Mouse (Mus musculus) heart, postnatal 14 days (tissue): ENCODE measurements around the gene Zfp275. TPM values are rescaled to one million over a fixed set of nuclear protein-coding genes. Genes with fewer than 3 reads are reported as not detected.
"Not testable (repeated sequence)": the region's sequence is repeated elsewhere in the genome, so short reads cannot be mapped to it uniquely, and the experiment has no call there.

Experiments
- DNase-seq, 2 experiments: peaks; one replicate each; pipeline ENCODE4 v3.0.0; 2021 to 2022
- intact Hi-C: fragments of 180-260 bp; cut with DNase I; formaldehyde crosslinking; loops from one replicate; pipeline ENCODE4 v1.15.1; 2025
- long read RNA-seq, 2 experiments: library from polyadenylated mRNA; stranded (forward); transcript quantifications; one replicate each; pipeline ENCODE4 v2.0.0; 2021
- total RNA-seq, 2 experiments: library from RNA; stranded (reverse); gene quantifications; 2 replicates each; pipeline ENCODE4 v1.2.3; 2021

The Zfp275 gene
- total RNA-seq, result 1 to 10 TPM; 4.8 to 5.7 TPM
- long read RNA-seq, experiment 1, partial matches to known transcripts, result 0 of 2 reads
- long read RNA-seq, experiment 1, other reads (novel, unspliced or antisense), result 2 of 2 reads
- long read RNA-seq, experiment 2, partial matches to known transcripts, result 0 of 2 reads
- long read RNA-seq, experiment 2, other reads (novel, unspliced or antisense), result 2 of 2 reads

DNA sequence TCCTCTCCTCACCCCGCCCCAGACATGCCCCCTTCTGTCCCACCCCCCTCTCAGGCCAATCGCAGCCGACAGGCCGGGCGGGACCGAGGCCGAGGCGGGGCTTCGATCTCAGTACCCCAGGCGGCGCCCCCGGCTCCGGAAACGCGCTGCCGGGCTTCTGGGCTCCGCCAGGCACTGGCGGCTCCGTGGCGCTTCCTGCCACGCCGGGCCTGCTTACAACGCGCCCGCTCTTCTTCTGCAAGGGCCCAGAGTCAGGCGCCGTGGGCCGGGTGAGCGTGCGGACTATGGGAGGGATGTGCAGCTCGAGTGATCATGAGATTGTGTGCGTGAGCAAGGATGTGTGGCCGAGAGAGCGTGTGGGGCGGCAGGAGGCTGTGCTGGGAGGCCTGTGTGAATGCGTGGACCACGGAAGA lies at the start of gene Zfp275:
TSS of gene Zfp275 (plus strand) at position 139 of the 413 bp plus-strand sequence.
- intact Hi-C loops, result loop anchor here (10.0 kb wide), 1 partner anchor 118 kb away; the partner anchor contains the start of gene F8a
- peak; percentile 77 to 81 for DNase-seq

- intact Hi-C loops, DNase-seq: not testable (repeated sequence)
Observed at GRCm38 (mm10) chrX:73292876-73293275, 49.5 kb upstream of the Zfp275 start, which contains the start of the genes Xlr5a and Xlr5c. TSS of gene Xlr5a (minus strand) at chrX:73292976. TSS of gene Xlr5c (minus strand) at chrX:73292976.

- DNase-seq, intact Hi-C loops: not testable (repeated sequence)
Observed at GRCm38 (mm10) chrX:73295745-73296144, 46.7 kb upstream of the Zfp275 start.

GRCm38 (mm10) chrX:73312522-73312921 lies 29.9 kb upstream of the Zfp275 start:
- DNase-seq, result peak; percentile 1 to 29
- intact Hi-C loops, result loop anchor here (5.0 kb wide), 2 partner anchors 120 to 180 kb away; no protein-coding TSS in a partner anchor

DNA sequence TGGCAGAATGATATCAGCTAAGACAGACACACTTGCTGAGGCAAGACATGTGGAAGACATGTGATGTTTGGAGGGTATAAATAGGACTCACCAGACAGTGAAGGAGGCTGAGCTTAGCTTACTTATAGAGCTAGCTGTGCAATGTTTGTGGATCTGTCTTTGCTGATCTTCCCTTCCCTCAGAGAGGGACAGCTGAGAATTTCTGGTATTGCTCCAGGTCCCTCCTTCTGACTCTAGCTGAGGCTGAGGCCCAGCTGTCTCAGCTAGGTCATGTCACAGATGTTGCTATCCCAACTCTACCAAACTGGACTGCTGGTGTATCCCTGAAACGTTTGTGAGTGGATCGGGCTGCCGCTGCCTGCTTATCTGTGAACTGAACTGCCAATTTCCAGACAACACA lies 21.4 kb upstream of the Zfp275 start:
- no peak for DNase-seq
- intact Hi-C loops, result no loop called here

DNA sequence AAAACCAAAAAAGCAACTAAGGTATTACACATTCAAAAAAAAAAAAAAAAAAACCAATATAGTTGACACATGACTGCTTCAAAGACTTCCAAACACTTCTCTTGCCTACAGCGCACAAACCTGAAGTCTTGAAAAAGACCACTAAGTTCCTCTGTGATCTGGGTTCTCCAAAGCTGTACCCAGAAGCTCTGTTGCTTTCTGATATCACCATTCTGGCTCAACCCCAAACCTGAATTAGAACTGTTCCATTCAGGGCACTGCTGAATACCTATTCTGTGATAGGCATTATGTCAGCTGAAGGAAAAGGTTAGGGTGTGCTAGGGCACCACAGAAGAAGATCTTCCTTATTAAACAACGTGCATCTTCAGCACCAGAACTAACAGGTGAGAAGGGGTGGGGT lies 15.2 kb upstream of the Zfp275 start:
- DNase-seq, result no peak
- intact Hi-C loops, result no loop called here

GRCm38 (mm10) chrX:73333548-73333947 lies 8.9 kb upstream of the Zfp275 start:
- no peak for DNase-seq
- intact Hi-C loops, result no loop called here

DNA sequence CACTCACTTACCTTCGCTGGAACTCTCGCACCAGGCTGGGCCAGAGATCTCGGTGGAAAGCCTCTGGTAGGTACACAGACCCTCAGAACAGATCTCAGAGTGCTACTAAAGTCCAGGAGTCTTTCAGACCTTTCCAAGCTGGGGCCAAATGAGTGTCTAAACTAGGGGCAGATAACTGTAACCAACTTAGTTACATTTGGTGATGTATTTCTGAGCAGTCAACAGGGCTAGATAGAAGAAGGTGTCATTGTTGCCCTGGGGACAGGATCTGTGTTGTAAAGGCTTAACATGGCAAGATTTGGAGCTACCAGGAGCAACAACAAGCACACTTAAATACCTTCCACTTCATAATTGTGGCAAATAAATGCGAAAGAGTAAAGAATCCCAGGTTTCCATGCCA lies 5.7 kb upstream of the Zfp275 start, which contains the start of gene Gm45015:
TSS of gene Gm45015 (minus strand) at position 101 of the 400 bp plus-strand sequence.
- DNase-seq, result no peak
- intact Hi-C loops, result no loop called here

- intact Hi-C loops, result loop anchor here (10.0 kb wide), 1 partner anchor 117 kb away; the partner anchor contains the start of gene F8a
- no peak for DNase-seq
Observed at GRCm38 (mm10) chrX:73341473-73341872, 948 bp upstream of the Zfp275 start.

DNA sequence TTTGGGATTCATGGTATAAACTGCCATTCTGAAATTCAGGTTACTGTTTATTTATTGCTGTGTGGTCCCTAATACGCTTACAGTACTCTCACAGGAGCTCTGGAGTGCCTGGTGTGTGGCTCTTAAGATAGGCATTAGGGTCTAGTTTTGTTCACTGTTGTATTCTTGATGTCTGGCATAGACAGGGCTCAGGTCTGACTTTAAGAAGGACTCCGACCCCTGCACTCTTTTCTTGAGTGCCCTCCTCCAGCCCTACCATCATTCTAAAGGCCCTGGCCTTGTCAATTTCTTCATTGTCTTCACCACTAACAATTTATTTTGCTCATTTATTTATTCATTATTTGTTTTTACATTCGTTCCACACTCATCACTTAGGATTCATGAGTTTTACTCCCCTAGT lies 353 bp upstream of the Zfp275 start:
- DNase-seq, result no peak
- intact Hi-C loops, result loop anchor here (10.0 kb wide), 1 partner anchor 117 kb away; the partner anchor contains the start of gene F8a

GRCm38 (mm10) chrX:73342941-73343735 lies 717 bp downstream of the Zfp275 start:
- DNase-seq, result peak; percentile 9 to 21
- intact Hi-C loops, result loop anchor here (10.0 kb wide), 1 partner anchor 118 kb away; the partner anchor contains the start of gene F8a

GRCm38 (mm10) chrX:73343802-73344201 lies 1.4 kb downstream of the Zfp275 start:
- intact Hi-C loops, result loop anchor here (10.0 kb wide), 1 partner anchor 119 kb away; the partner anchor contains the start of gene F8a

GRCm38 (mm10) chrX:73344346-73344745 lies 1.9 kb downstream of the Zfp275 start:
- intact Hi-C loops, result loop anchor here (10.0 kb wide), 1 partner anchor 120 kb away; the partner anchor contains the start of gene F8a
- DNase-seq, result no peak

More at GRCm38 (mm10) chrX:73343802-73344201, 1.4 kb downstream of the Zfp275 start:
- no peak for DNase-seq

DNA sequence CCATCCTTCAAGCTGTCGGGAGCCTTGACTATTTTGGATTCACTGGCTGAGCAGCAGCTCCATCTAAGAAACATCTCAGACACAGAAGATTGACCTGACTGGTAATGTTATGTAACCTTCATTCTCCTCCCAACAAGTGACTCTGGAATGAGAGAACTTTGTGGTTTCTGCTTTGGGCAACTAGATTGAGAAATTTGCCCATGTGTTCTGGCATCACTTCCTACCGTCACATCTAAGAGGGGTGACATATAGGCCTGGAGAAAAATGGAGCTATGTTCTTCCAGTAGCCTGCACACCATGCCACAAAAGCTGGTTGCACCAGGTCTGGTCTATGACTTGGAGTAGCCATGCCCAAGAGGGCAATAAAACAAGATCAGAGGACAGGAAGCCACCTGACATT lies 13.7 kb downstream of the Zfp275 start:
- intact Hi-C loops, result no loop called here
- DNase-seq, result no peak

- no peak for DNase-seq
- intact Hi-C loops, result no loop called here
Observed at GRCm38 (mm10) chrX:73356719-73357118, 14.3 kb downstream of the Zfp275 start.

DNA sequence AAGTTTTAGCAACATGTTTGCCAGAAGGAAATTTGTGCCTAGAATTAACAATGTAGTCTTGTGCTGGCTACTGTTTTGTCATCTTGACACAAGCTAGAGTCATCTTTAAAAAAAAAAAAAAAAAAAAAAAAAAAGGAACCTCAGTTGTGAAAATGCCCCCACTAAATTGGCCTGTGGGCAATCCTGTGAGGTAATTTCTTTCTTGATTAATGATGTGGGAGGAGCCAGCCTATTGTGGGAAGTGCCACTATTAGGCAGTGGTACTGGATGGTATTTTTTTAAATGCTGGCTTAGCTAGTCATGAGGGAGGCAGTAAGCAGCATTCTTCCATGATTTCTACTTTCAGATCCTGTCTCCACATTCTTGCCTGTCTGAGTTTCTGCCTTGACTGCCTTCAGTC lies 20.9 kb downstream of the Zfp275 start:
- intact Hi-C loops, result no loop called here
- DNase-seq, result no peak

GRCm38 (mm10) chrX:73384419-73384818 lies 42.0 kb downstream of the Zfp275 start:
- intact Hi-C loops, result no loop called here
- no peak for DNase-seq

GRCm38 (mm10) chrX:73384924-73385323 lies 42.5 kb downstream of the Zfp275 start:
- intact Hi-C loops, result no loop called here
- no peak for DNase-seq

- no peak for DNase-seq
Observed at GRCm38 (mm10) chrX:73391481-73391880, 49.1 kb downstream of the Zfp275 start.

GRCm38 (mm10) chrX:73396446-73396845 lies 54.0 kb downstream of the Zfp275 start:
- no peak for DNase-seq
- intact Hi-C loops, result no loop called here

More at GRCm38 (mm10) chrX:73391481-73391880, 49.1 kb downstream of the Zfp275 start:
- intact Hi-C loops, result no loop called here

DNA sequence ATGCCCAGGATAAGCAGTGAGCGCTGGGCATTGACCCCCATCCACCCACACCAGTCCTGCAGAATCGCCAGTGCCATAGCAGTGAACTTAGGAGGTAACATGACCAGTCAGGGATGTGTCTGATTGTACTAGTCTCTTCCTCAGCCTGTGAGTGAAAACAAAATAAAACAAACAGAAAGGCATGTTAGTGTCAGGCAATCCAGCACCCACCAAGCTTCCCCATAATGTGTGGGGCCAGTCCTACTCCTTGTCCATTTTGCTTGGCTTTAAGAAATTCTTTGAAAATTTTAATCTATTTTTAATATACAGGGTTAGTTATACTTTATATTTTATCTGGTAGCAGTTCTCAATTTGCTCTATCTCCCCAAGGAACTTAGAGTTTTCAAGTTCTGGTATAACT lies 56.2 kb downstream of the Zfp275 start, which contains the start of gene Gm18336:
TSS of gene Gm18336 (minus strand) at position 101 of the 400 bp plus-strand sequence.
- not testable (repeated sequence) for DNase-seq
- intact Hi-C loops, result loop anchor here (1.0 kb wide), 1 partner anchor 22 kb away; no protein-coding TSS in a partner anchor
